ENCODE assay signal across 11 mouse cellular contexts in genomic region chr17:50125900-50126299, GRCm38 (mm10).
"Had no signal": no experiment of that assay in that cellular context is flagged by ENCODE, and none has a peak within 500 bp of the region (broad histone marks: within the 10 kb centered on the region; RNA-seq: fewer than 3 reads in every experiment).

No protein-coding gene starts in this region.

- H3K9me3 ChIP-seq: limb, embryonic 10.5 days; liver, embryonic 15.5 days had no signal

- H3K4me2 ChIP-seq: liver, embryonic 11.5 days; liver, embryonic 15.5 days had no signal

- H3K4me3 ChIP-seq: left cerebral cortex, adult 2 months; limb, embryonic 10.5 days; liver, embryonic 15.5 days had no signal

- H3K36me3 ChIP-seq: limb, embryonic 10.5 days; liver, embryonic 15.5 days had no signal

- H3K27ac ChIP-seq: left cerebral cortex, adult 2 months; limb, embryonic 10.5 days; liver, embryonic 15.5 days; stomach, postnatal 0 days had no signal

- DNase-seq: kidney, adult 8-10 months; lung, adult 2 months; lung, postnatal 36 days; right cerebral cortex, postnatal 14 days had no signal

- H3K9ac ChIP-seq: liver, embryonic 15.5 days had no signal

- ATAC-seq: lung, postnatal 0 days; midbrain, embryonic 16.5 days had no signal
